Mouse (Mus musculus): ENCODE data around the gene Prima1.
A peak's percentile ranks its signal among the peaks of the same experiment; 100 is the strongest.

The Prima1 gene

GRCm38 (mm10) chr12:103226121-103226520, 15.8 kb downstream of the Prima1 start:
- no peak for DNase-seq (ENCODE audit: low spot score in 2 of 2)

- no peak for DNase-seq (ENCODE audit: low spot score in 2 of 2)
Measured at GRCm38 (mm10) chr12:103223671-103224070, 18.3 kb downstream of the Prima1 start.

- DNase-seq (ENCODE audit: low spot score in 2 of 2): no peak
Measured at GRCm38 (mm10) chr12:103215877-103216610, 25.9 kb downstream of the Prima1 start.

- DNase-seq (ENCODE audit: low spot score in 2 of 2): no peak
Measured at GRCm38 (mm10) chr12:103214797-103215196, 27.2 kb downstream of the Prima1 start.

- no peak for DNase-seq (ENCODE audit: low spot score in 2 of 2)
Measured at GRCm38 (mm10) chr12:103214270-103214669, 27.7 kb downstream of the Prima1 start.

- DNase-seq (ENCODE audit: low spot score in 2 of 2): no peak
Measured at GRCm38 (mm10) chr12:103213591-103213990, 28.4 kb downstream of the Prima1 start.

GRCm38 (mm10) chr12:103211078-103211477, 30.9 kb downstream of the Prima1 start:
- DNase-seq (ENCODE audit: low spot score in 2 of 2): no peak

- no peak for DNase-seq (ENCODE audit: low spot score in 2 of 2)
Measured at GRCm38 (mm10) chr12:103209581-103209980, 32.4 kb downstream of the Prima1 start.

GRCm38 (mm10) chr12:103205561-103205960, 36.4 kb downstream of the Prima1 start:
- DNase-seq (ENCODE audit: low spot score in 2 of 2): no peak

- DNase-seq (ENCODE audit: low spot score in 2 of 2): no peak
Measured at GRCm38 (mm10) chr12:103202592-103203544, 39.1 kb downstream of the Prima1 start.

GRCm38 (mm10) chr12:103192996-103193395, 49.0 kb downstream of the Prima1 start:
- no peak for DNase-seq (ENCODE audit: low spot score in 2 of 2)

- DNase-seq (ENCODE audit: low spot score in 2 of 2): peak; percentile 66 to 74
Measured at GRCm38 (mm10) chr12:103189771-103190170, 52.2 kb downstream of the Prima1 start.

- no peak for DNase-seq (ENCODE audit: low spot score in 2 of 2)
Measured at GRCm38 (mm10) chr12:103188223-103188622, 53.7 kb downstream of the Prima1 start.

GRCm38 (mm10) chr12:103187020-103187419, 54.9 kb downstream of the Prima1 start:
- DNase-seq (ENCODE audit: low spot score in 2 of 2): no peak

- DNase-seq (ENCODE audit: low spot score in 2 of 2): no peak
Measured at GRCm38 (mm10) chr12:103183057-103183456, 58.9 kb downstream of the Prima1 start.

- DNase-seq (ENCODE audit: low spot score in 2 of 2): no peak
Measured at GRCm38 (mm10) chr12:103168892-103169291, 73.1 kb downstream of the Prima1 start.

- DNase-seq (ENCODE audit: low spot score in 2 of 2): no peak
Measured at GRCm38 (mm10) chr12:103164101-103165030, 77.6 kb downstream of the Prima1 start.

- DNase-seq (ENCODE audit: low spot score in 2 of 2): no peak
Measured at GRCm38 (mm10) chr12:103163596-103163995, 78.4 kb downstream of the Prima1 start.

GRCm38 (mm10) chr12:103160721-103161120, 81.2 kb downstream of the Prima1 start:
- DNase-seq (ENCODE audit: low spot score in 2 of 2): no peak

- no peak for DNase-seq (ENCODE audit: low spot score in 2 of 2)
Measured at GRCm38 (mm10) chr12:103159016-103159415, 82.9 kb downstream of the Prima1 start.

- no peak for DNase-seq (ENCODE audit: low spot score in 2 of 2)
Measured at GRCm38 (mm10) chr12:103157129-103157910, 84.6 kb downstream of the Prima1 start.
